Mouse (Mus musculus): ENCODE results near the gene Btbd16. TPM values are rescaled to one million over a fixed set of nuclear protein-coding genes. Genes with fewer than 3 reads are reported as not detected.

The Btbd16 gene
- polyA plus RNA-seq, 2 experiments from 2014 or later, result 6.3 to 7.4 TPM

GRCm38 (mm10) chr7:130770707-130771106 lies 3.2 kb upstream of the Btbd16 start:
- peak; percentile 68 for ATAC-seq

GRCm38 (mm10) chr7:130773171-130773830 lies 568 bp upstream of the Btbd16 start:
- ATAC-seq, result peak; percentile 80

- ATAC-seq, result no peak
Observed at GRCm38 (mm10) chr7:130780866-130781419, 7.1 kb downstream of the Btbd16 start.

- ATAC-seq, result no peak
Observed at GRCm38 (mm10) chr7:130782501-130783050, 8.7 kb downstream of the Btbd16 start.

GRCm38 (mm10) chr7:130785923-130786575 lies 12.2 kb downstream of the Btbd16 start:
- no peak for ATAC-seq

- ATAC-seq, result no peak
Observed at GRCm38 (mm10) chr7:130786708-130787107, 12.8 kb downstream of the Btbd16 start.

GRCm38 (mm10) chr7:130787537-130787936 lies 13.7 kb downstream of the Btbd16 start:
- no peak for ATAC-seq

- ATAC-seq, result no peak
Observed at GRCm38 (mm10) chr7:130788950-130789349, 15.1 kb downstream of the Btbd16 start.

- ATAC-seq, result no peak
Observed at GRCm38 (mm10) chr7:130789456-130789855, 15.6 kb downstream of the Btbd16 start.

GRCm38 (mm10) chr7:130793671-130794070 lies 19.8 kb downstream of the Btbd16 start:
- no peak for ATAC-seq

GRCm38 (mm10) chr7:130796786-130797185 lies 22.9 kb downstream of the Btbd16 start:
- peak; percentile 38 for ATAC-seq

- no peak for ATAC-seq
Observed at GRCm38 (mm10) chr7:130797524-130797923, 23.7 kb downstream of the Btbd16 start.

GRCm38 (mm10) chr7:130799418-130799817 lies 25.5 kb downstream of the Btbd16 start:
- no peak for ATAC-seq

- ATAC-seq, result peak; percentile 70
Observed at GRCm38 (mm10) chr7:130800681-130801080, 26.8 kb downstream of the Btbd16 start.

GRCm38 (mm10) chr7:130801811-130802210 lies 27.9 kb downstream of the Btbd16 start:
- peak; percentile 83 for ATAC-seq

GRCm38 (mm10) chr7:130803251-130803825 lies 29.5 kb downstream of the Btbd16 start:
- no peak for ATAC-seq

- no peak for ATAC-seq
Observed at GRCm38 (mm10) chr7:130804991-130805390, 31.1 kb downstream of the Btbd16 start.

GRCm38 (mm10) chr7:130807749-130808148 lies 33.9 kb downstream of the Btbd16 start:
- no peak for ATAC-seq

GRCm38 (mm10) chr7:130808694-130809093 lies 34.8 kb downstream of the Btbd16 start:
- ATAC-seq, result no peak

- no peak for ATAC-seq
Observed at GRCm38 (mm10) chr7:130810238-130810637, 36.4 kb downstream of the Btbd16 start.

- ATAC-seq, result peak; percentile 80
Observed at GRCm38 (mm10) chr7:130812407-130812806, 38.5 kb downstream of the Btbd16 start.

- ATAC-seq, result no peak
Observed at GRCm38 (mm10) chr7:130815601-130816000, 41.7 kb downstream of the Btbd16 start.

GRCm38 (mm10) chr7:130816243-130816642 lies 42.4 kb downstream of the Btbd16 start:
- peak; percentile 26 for ATAC-seq

All from CD4-positive, CD25-positive, alpha-beta regulatory T cell, adult 4 months (primary cell).